Mouse (Mus musculus) macrophage (primary cell): Measurements from ENCODE around the gene Pitpnm1. TPM values are rescaled to one million over a fixed set of nuclear protein-coding genes. Genes with fewer than 3 reads are reported as not detected.

ENCODE experiments used
- H3K27ac ChIP-seq: fragments of 350-480 bp; formaldehyde crosslinking; 2 replicates; pipeline ENCODE4 v1.9.0; 2021
- H3K36me3 ChIP-seq: fragments of 350-480 bp; formaldehyde crosslinking; 2 replicates; pipeline ENCODE4 v1.9.0; 2021; ENCODE audit errors: inconsistent target
- H3K4me3 ChIP-seq: fragments of 350-480 bp; formaldehyde crosslinking; 2 replicates; pipeline ENCODE4 v1.9.0; 2021; ENCODE audit errors: inconsistent target
- H3K79me2 ChIP-seq: fragments of 350-480 bp; formaldehyde crosslinking; 2 replicates; pipeline ENCODE4 v1.9.0; 2021; ENCODE audit errors: inconsistent target
- WGBS: methylation state at CpG from one replicate; pipeline ENCODE4 v1.1.7; 2026; ENCODE audit warnings: inconsistent platforms; ENCODE audit not compliant: missing documents; 5-methylcytosine and 5-hydroxymethylcytosine counted together
- polyA plus RNA-seq: library from polyadenylated mRNA; stranded (reverse); fragments of 250-400 nt; gene quantifications from 3 replicates; pipeline ENCODE4 v1.2.4, GENCODE M21; 2018; ENCODE audit warnings: inconsistent platforms
- total RNA-seq, 78 experiments: library from RNA; depleted of rRNA; stranded (reverse); fragments of 250-400 nt; gene quantifications; 1 replicate in 9 of 78; 2 replicates in 24 of 78; 3 replicates in 43 of 78; 4 replicates in 2 of 78; pipeline ENCODE4 v1.2.4; 2018; ENCODE audit warnings: inconsistent platforms in 56 of 78

Pitpnm1 gene
- total RNA-seq (2018; cell fraction: chromatin; rRNA removed) = 100 to 1,000 TPM; 102 to 421 (median 208) TPM
- 10 to 100 TPM; 15.0 to 38.9 (median 21.4) TPM for total RNA-seq (2018; cell fraction: cytosol; rRNA removed)
- total RNA-seq (2018; cell fraction: nucleus; rRNA removed) = 100 to 1,000 TPM in 16 of 26 experiments, 10 to 100 TPM in 10; 66.9 to 262 (median 121) TPM
- 12.8 to 30.4 TPM (median 14.2 TPM) in 3 replicates for polyA plus RNA-seq

- WGBS = 3% methylated on average over 53 of the region's 53 CpGs
- H3K27ac ChIP-seq = peak within 1 kb of the TSS; percentile 57
- H3K79me2 ChIP-seq = no peaks in the 10 kb centered on the region; the same call in 1 of the 2 replicates
- H3K36me3 ChIP-seq = peaks cover 28% of the 10 kb centered on the region
- peak within 1 kb of the TSS; percentile 51 for H3K4me3 ChIP-seq
Measured at GRCm38 (mm10) chr19:4099837-4100717, at the start of gene Pitpnm1. Gene Pitpnm1, plus strand, starts transcription at chr19:4099998.

GRCm38 (mm10) chr19:4051016-4051415, 48.8 kb upstream of the Pitpnm1 start:
- WGBS = 100% methylated on average over 4 of the region's 5 CpGs
- Histone ChIP-seq H3K4me3 (no peak overlapping the region), H3K27ac (no peak overlapping the region), H3K79me2 (no peaks in the 10 kb centered on the region), H3K36me3 (no peaks in the 10 kb centered on the region)

GRCm38 (mm10) chr19:4051741-4052515, 47.9 kb upstream of the Pitpnm1 start:
- 59% methylated on average over 10 of the region's 10 CpGs for WGBS
- no peaks in the 10 kb centered on the region for H3K36me3 ChIP-seq
- no peaks in the 10 kb centered on the region for H3K79me2 ChIP-seq
- H3K4me3 ChIP-seq = no peak overlapping the region
- H3K27ac ChIP-seq = no peak overlapping the region

- Histone ChIP-seq H3K4me3 (no peak overlapping the region), H3K79me2 (no peaks in the 10 kb centered on the region), H3K36me3 (no peaks in the 10 kb centered on the region), H3K27ac (no peak overlapping the region)
- WGBS = 71% methylated on average over 5 of the region's 5 CpGs
Measured at GRCm38 (mm10) chr19:4052516-4053030, 47.2 kb upstream of the Pitpnm1 start.

- H3K27ac ChIP-seq = no peak overlapping the region
- no peaks in the 10 kb centered on the region for H3K36me3 ChIP-seq
- no peaks in the 10 kb centered on the region for H3K79me2 ChIP-seq
- H3K4me3 ChIP-seq = no peak overlapping the region
- WGBS = 91% methylated on average over 2 of the region's 5 CpGs
Measured at GRCm38 (mm10) chr19:4054613-4055012, 45.2 kb upstream of the Pitpnm1 start.

GRCm38 (mm10) chr19:4055216-4055946, 44.4 kb upstream of the Pitpnm1 start:
- WGBS = 92% methylated on average over 8 of the region's 8 CpGs
- Histone ChIP-seq H3K79me2 (no peaks in the 10 kb centered on the region), H3K4me3 (no peak overlapping the region), H3K36me3 (no peaks in the 10 kb centered on the region), H3K27ac (no peak overlapping the region)

- 91% methylated on average over 15 of the region's 15 CpGs for WGBS
- no peaks in the 10 kb centered on the region for H3K79me2 ChIP-seq
- no peaks in the 10 kb centered on the region for H3K36me3 ChIP-seq
- H3K27ac ChIP-seq = no peak overlapping the region
- no peak overlapping the region for H3K4me3 ChIP-seq
Measured at GRCm38 (mm10) chr19:4055947-4056693, 43.7 kb upstream of the Pitpnm1 start.

- Histone ChIP-seq H3K27ac (no peak overlapping the region), H3K79me2 (no peaks in the 10 kb centered on the region), H3K36me3 (no peaks in the 10 kb centered on the region), H3K4me3 (no peak overlapping the region)
- WGBS = 91% methylated on average over 4 of the region's 4 CpGs
Measured at GRCm38 (mm10) chr19:4056727-4057126, 43.1 kb upstream of the Pitpnm1 start.

- Histone ChIP-seq H3K27ac (no peak overlapping the region), H3K79me2 (no peaks in the 10 kb centered on the region), H3K36me3 (no peaks in the 10 kb centered on the region), H3K4me3 (no peak overlapping the region)
- WGBS = 97% methylated on average over 13 of the region's 13 CpGs
Measured at GRCm38 (mm10) chr19:4057389-4057788, 42.4 kb upstream of the Pitpnm1 start.

- Histone ChIP-seq H3K27ac (no peak overlapping the region), H3K4me3 (no peak overlapping the region), H3K36me3 (no peaks in the 10 kb centered on the region), H3K79me2 (no peaks in the 10 kb centered on the region)
- 97% methylated on average over 7 of the region's 7 CpGs for WGBS
Measured at GRCm38 (mm10) chr19:4057962-4058361, 41.8 kb upstream of the Pitpnm1 start.

GRCm38 (mm10) chr19:4058581-4058980, 41.2 kb upstream of the Pitpnm1 start:
- no peaks in the 10 kb centered on the region for H3K79me2 ChIP-seq
- H3K4me3 ChIP-seq = no peak overlapping the region
- H3K36me3 ChIP-seq = no peaks in the 10 kb centered on the region
- no peak overlapping the region for H3K27ac ChIP-seq
- 100% methylated on average over 5 of the region's 5 CpGs for WGBS

- WGBS = 42% methylated on average over 15 of the region's 15 CpGs
- H3K4me3 ChIP-seq = no peak within 1 kb of the TSS
Measured at GRCm38 (mm10) chr19:4059069-4059740, 40.6 kb upstream of the Pitpnm1 start, which contains the start of gene Gstp3. Gene Gstp3, minus strand, starts transcription at chr19:4059569.

More at GRCm38 (mm10) chr19:4059069-4059740, 40.6 kb upstream of the Pitpnm1 start, which contains the start of gene Gstp3:
- Histone ChIP-seq H3K27ac (no peak within 1 kb of the TSS), H3K79me2 (no peaks in the 10 kb centered on the region), H3K36me3 (no peaks in the 10 kb centered on the region)
